Mouse (Mus musculus) bone marrow macrophage, adult 2 months (primary cell): ENCODE results near the gene AW011738.

ENCODE experiments used
- CTCF ChIP-seq: IDR thresholded peaks from 2 replicates; pipeline ENCODE4 v1.5.1; 2012; ENCODE audit warnings: low read depth, mild to moderate bottlenecking, low read length, moderate library complexity
- POLR2A ChIP-seq: IDR thresholded peaks from 2 replicates; pipeline ENCODE4 v1.6.1; 2012; ENCODE audit warnings: mild to moderate bottlenecking, low read depth, low read length, borderline replicate concordance

GRCm38 (mm10) chr4:156202462-156202893 is 626 bp upstream of the AW011738 start:
- TF ChIP-seq POLR2A (no peak), CTCF (no peak)
